Mouse (Mus musculus) mature B cell (primary cell): ENCODE results near the gene Amhr2.

ENCODE experiments used
- in situ Hi-C: fragments of 300-500 bp; cut with MboI; formaldehyde crosslinking; loops from 2 replicates; pipeline ENCODE4 v1.14.3; 2019

Gene Amhr2

GRCm38 (mm10) chr15:102424657-102425056 is 20.5 kb upstream of the Amhr2 start:
- in situ Hi-C loops, result no loop called here

GRCm38 (mm10) chr15:102426963-102427362 is 18.2 kb upstream of the Amhr2 start:
- in situ Hi-C loops, result no loop called here

GRCm38 (mm10) chr15:102432046-102432445 is 13.1 kb upstream of the Amhr2 start:
- in situ Hi-C loops, result no loop called here

GRCm38 (mm10) chr15:102433173-102433572 is 12.0 kb upstream of the Amhr2 start:
- in situ Hi-C loops, result no loop called here

GRCm38 (mm10) chr15:102442490-102442889 is 2.7 kb upstream of the Amhr2 start:
- in situ Hi-C loops, result no loop called here

- in situ Hi-C loops, result no loop called here
These were observed 1.3 kb downstream of the Amhr2 start for GRCm38 (mm10) chr15:102446448-102446847.

GRCm38 (mm10) chr15:102449366-102449765 is 4.2 kb downstream of the Amhr2 start:
- in situ Hi-C loops, result no loop called here

GRCm38 (mm10) chr15:102450928-102451327 is 5.8 kb downstream of the Amhr2 start:
- in situ Hi-C loops, result no loop called here

- in situ Hi-C loops, result no loop called here
These were observed 6.7 kb downstream of the Amhr2 start for GRCm38 (mm10) chr15:102451666-102452430.

GRCm38 (mm10) chr15:102455993-102456392 is 10.8 kb downstream of the Amhr2 start:
- in situ Hi-C loops, result no loop called here

GRCm38 (mm10) chr15:102458050-102458736 is 13.0 kb downstream of the Amhr2 start:
- in situ Hi-C loops, result no loop called here

- in situ Hi-C loops, result no loop called here
These were observed 13.7 kb downstream of the Amhr2 start, which contains the start of gene Prr13 for GRCm38 (mm10) chr15:102458904-102459317. Gene Prr13, plus strand, starts transcription at chr15:102459028.

- in situ Hi-C loops, result no loop called here
These were observed 14.2 kb downstream of the Amhr2 start for GRCm38 (mm10) chr15:102459381-102459780.

- in situ Hi-C loops, result loop anchor here (5.0 kb wide), 1 partner anchor 67 kb away; no protein-coding TSS in a partner anchor
These were observed 14.7 kb downstream of the Amhr2 start for GRCm38 (mm10) chr15:102459847-102460246.

- in situ Hi-C loops, result loop anchor here (5.0 kb wide), 1 partner anchor 67 kb away; no protein-coding TSS in a partner anchor
These were observed 15.2 kb downstream of the Amhr2 start for GRCm38 (mm10) chr15:102460409-102460808.

GRCm38 (mm10) chr15:102460971-102461370 is 15.8 kb downstream of the Amhr2 start:
- in situ Hi-C loops, result loop anchor here (5.0 kb wide), 1 partner anchor 66 kb away; no protein-coding TSS in a partner anchor

GRCm38 (mm10) chr15:102461430-102462075 is 16.4 kb downstream of the Amhr2 start:
- in situ Hi-C loops, result loop anchor here (5.0 kb wide), 1 partner anchor 66 kb away; no protein-coding TSS in a partner anchor

GRCm38 (mm10) chr15:102463666-102464065 is 18.5 kb downstream of the Amhr2 start:
- in situ Hi-C loops, result loop anchor here (5.0 kb wide), 1 partner anchor 64 kb away; no protein-coding TSS in a partner anchor

GRCm38 (mm10) chr15:102468675-102469370 is 23.7 kb downstream of the Amhr2 start:
- in situ Hi-C loops, result no loop called here

- in situ Hi-C loops, result no loop called here
These were observed 25.0 kb downstream of the Amhr2 start, which contains the start of gene Pcbp2 for GRCm38 (mm10) chr15:102470183-102470604. Gene Pcbp2, plus strand, starts transcription at chr15:102470539.

GRCm38 (mm10) chr15:102470605-102471294 is 25.6 kb downstream of the Amhr2 start:
- in situ Hi-C loops, result no loop called here
